Mouse (Mus musculus): ENCODE measurements around the gene Gm11733. TPM values are rescaled to one million over a fixed set of nuclear protein-coding genes. Genes with fewer than 3 reads are reported as not detected.

Gene Gm11733
- polyA plus RNA-seq, 3 experiments from 2014 or later = not detected

DNA sequence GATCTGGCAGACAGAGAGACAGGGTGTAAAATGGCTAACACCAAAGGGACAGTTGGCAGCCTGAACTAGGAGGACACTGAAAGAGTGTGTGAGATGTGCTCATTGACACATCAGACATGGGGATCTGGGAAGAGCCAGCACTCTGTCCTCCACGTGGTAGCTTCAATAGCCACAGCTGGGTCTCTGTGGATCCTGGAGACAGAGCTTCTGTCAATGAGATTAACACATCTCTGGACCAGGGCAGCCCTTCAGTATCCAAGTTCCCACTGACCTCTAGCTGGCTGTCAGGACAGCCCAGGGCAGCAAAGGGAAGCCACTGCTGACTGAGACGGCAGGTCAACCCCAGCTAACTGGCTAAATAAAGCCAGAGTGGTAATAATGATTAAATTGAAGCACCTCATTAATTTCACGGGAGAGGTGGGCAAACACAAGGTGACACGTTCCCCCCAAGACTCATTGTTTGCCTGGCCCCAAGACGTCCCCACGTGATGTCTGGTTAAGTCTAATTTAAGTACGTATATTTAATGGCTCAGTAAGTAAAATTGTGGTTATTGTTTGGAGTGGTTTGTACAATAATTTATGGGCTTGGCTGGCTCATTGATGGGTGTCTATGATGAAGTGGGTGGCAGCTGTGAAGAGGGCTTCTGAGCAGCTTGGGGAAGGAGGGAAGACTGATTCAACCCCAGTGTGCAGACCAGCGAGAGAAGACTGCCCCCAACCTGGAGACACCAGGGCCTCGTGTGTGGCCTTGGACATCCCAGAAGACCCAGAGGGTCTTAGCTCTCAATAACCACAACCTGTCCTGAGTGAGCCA lies 51.5 kb downstream of the Gm11733 start:
- ATAC-seq = no peak

DNA sequence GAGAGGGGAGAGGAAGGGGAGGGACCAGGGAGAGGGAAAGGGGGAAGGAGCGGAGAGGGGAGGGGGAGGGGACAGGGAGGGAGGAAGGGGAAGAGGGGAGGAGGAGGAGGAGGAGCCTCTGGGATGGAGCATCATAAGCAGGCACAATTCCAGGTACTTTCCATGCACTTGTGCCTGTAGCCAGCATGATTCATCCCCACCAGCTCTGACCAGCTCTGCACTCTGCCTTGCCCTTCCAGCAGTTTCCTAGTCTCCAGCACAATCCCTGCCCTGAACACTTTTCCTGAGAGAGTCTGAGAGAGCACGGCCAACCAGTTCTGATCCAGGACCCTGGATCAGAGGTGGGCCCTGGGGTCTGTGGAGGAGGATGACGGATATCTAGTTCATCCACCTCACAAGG lies 52.4 kb downstream of the Gm11733 start:
- no peak for ATAC-seq

Other genes starting within 250 kb of the Gm11733 start
- 10 to 100 TPM; 10.8 to 19.2 (median 17.4) TPM for gene Tnrc6c, start 169.9 kb downstream of the Gm11733 start, polyA plus RNA-seq (2017; shearing (Covaris generic))